Mouse (Mus musculus): ENCODE results near the gene Slit3.
A peak's percentile ranks its signal among the peaks of the same experiment; 100 is the strongest.

Slit3 gene

DNA sequence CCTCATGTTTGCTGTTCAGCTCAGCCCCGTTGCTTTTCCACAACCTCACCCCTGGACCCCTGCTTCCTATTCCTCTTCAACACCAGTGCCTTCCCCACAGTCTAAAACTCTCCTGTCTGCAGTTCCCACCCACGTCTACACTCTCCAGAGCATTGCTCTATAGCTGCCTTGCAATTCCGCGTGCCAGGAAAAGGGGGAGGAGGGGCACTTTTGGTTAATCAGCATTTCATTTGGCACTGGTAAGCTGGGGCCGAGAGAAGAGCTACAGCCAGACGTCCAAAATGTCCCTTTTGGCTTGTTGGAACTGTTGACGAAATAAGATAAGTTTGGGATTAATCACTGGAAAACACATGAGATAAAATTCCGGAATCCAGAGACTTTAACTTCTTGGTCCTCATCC is 274.4 kb downstream of the Slit3 start:
- DNase-seq (ENCODE audit: low spot score in 2 of 2), result no peak

DNA sequence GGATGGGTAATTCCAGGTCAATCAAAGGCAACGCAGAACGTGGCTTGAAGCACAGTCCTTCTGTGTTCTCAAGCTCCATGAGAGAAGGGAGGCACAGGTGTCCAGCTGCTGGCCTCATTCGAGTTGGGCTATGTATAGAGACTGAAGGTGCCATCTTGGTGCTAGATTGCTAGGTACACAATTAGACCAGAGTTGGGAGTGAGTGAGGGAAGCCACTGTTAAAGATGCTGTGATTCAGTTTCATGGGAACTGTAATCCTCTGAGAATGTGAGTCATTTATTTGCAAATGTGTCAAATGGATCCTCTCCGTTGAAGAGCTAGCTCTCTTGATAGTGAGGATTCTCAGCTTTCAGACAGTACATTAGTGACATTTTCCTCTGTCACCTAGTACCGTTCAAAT is 277.3 kb downstream of the Slit3 start:
- DNase-seq (ENCODE audit: low spot score in 2 of 2), result no peak

DNA sequence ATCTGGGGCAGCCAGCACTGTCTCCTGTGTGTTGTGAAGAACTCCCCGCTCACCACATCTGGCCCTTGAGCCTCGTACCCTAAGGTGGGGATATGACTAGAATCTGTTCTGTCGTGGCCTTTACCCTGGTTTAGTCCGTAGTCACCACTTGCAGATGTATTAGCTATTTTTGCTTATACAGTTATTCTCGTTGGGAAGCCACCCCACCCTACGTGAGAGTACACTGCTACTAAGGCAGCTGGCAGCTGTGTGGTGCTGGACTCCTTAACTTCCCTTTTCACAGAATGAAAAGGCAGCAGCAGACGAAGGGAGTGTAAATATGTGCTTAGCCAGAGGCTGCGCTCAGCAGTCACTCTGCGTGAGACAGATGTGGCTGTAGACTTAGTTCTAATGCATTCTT is 282.5 kb downstream of the Slit3 start:
- DNase-seq (ENCODE audit: low spot score in 2 of 2), result no peak

DNA sequence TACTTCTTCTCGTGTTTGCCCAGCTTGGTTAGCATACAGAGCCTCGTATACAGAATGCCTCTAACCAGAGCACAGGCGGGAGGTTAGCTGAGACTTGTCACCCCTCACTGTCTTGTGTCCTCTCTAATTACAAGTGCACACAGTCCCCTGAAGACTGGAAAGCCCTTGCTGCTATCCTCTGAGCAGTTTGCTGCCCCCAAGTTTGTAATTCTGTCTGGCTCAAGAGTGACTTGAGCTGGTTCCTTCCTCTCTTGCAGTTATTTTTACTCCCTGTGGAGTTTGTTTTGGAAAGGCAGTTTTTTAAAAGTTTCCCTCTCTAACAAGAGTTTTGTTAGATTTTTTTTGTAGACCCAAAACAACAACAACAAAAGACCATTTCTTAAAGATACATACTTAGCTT is 285.0 kb downstream of the Slit3 start:
- no peak for DNase-seq (ENCODE audit: low spot score in 2 of 2)

DNA sequence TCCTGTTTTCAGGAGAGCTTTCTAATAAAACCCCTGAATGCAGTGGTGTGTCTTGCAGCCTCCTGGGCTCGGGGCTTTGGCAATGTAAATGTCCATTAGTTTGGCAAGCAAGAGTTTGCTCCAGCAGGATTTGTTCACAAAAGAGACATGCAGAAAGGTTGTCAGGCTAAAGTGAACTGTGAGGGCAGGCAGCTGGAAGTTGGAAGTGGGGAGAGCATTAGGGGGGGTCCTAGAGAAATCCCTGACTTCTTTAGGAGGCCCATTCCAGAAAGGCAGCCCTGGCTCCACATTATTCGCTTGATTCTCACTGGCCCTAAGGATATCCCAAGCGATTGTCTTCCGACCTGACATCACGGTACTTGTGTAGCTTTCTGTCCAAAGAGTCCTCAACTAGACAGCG is 285.5 kb downstream of the Slit3 start:
- no peak for DNase-seq (ENCODE audit: low spot score in 2 of 2)

DNA sequence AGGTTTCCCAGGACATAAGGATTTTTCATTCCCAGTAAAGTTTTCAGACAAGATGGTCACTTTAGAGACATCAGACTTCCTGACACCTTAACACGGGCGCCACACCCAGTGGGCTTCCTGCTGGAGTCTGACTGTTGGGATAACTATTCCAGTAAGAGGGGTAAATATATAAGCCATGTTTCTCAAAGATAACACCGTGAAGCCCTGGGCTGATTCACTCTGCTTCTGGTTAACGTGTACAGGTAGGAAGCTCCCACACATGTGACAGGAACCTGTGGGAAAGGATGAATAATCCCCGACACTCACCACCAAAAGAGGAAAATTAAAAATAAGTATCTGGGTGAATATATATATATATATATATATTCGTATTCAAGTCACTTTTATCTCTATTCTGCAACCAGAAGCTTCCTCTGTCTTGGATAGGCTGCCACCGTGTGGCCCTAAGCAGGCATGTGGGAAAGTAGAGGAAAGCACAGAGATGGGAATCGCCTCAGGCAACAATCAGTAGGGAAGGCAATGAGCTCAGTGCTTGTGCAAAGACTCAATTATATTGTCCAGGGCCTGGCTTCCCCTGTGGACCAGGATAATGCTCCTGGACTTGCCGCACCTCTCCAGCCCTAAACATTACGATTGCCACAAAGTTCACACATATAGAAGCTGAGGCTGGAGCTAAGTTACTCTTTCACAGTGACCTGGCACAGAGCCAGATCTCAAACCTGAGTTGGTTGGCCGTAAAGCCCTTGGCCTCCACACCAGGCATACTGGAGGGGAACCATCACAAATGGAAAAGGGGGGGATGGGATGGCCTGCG is 286.5 kb downstream of the Slit3 start:
- peak; percentile 50 to 56 for DNase-seq (ENCODE audit: low spot score in 2 of 2)

DNA sequence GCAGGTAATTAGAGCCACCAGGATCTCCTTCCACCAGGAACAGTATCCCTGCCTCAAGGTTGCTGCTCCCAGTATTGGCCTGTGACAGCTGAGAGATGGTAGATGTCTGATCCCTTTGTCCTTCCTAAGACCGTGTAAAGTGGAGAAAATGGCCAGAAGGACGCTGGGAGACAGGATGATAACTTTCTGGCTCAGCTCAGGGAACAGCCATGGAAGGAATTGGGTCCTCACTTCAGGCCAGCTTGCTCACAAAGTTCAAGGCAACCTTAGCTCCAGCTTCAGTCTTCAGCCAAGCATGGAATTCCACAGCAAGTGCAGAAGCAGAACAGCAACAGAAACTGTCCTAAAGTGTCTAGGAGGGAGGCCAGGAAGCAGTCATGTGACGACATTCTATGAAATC is 289.4 kb downstream of the Slit3 start:
- no peak for DNase-seq (ENCODE audit: low spot score in 2 of 2)

DNA sequence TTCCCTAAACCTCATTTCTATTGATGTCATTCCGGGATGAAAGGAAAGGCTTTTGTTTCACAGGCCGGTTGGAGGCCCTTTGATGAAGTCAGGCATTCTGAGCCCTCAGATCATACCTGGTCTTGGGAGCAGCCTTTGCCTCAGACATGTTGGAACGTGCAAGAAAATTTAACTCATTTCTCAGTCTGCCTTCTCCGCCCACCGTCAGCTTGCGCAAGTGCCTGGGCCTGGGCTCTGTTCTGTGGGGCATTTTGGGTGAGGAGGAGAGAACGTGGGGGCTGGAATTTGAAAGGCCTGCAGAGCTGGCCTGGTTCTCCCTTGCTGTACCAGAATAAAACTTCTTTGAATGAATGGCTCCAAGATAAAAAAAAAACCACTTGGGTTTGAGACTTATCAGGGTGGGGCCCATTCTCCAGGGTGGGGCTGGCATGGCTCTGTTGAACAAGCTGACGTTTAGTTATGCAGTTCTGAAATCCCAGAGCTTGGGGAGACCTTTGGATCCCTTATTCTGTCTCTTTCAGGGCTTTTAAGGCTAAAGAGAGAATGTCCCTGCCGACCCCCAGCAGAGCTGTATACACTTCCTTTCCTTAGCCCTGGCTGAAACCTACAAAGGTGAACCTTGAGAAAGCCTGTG is 294.9 kb downstream of the Slit3 start:
- DNase-seq (ENCODE audit: low spot score in 2 of 2), result peak in 1 of 2 experiments; percentile 16

DNA sequence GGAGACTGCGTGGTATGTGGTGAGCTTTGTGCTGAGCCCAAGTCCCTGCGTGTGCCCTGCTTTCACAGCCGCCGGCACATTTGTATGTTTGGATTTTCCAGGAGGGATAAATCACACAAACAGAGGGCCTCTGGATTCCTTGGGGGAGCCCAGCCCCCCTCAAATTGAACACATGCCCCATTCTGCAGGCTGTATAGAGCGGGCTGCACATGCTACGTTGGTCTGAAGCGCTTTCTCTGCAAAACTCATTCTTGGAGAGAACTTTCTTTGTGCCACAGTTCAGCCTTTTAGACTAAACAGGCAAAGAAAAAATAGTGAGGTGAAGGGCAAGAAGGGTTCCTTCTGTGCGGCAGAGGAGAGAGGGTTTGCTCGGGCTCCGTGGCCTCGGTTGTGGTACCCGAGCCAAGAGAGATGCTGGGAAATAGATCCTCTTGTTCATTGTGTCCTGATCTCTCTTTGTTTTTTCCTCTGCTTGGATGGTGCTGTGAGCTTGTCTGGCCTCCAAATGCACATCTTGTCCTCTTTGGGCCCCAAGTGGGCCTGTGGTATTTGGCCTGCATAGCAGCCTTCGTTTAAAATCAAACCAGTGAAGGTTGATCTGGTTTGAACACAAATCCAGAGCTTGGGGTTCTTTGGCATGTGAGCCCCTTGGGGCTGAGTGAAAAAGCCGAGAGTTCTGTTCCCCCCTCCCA is 295.5 kb downstream of the Slit3 start:
- DNase-seq (ENCODE audit: low spot score in 2 of 2), result no peak

DNA sequence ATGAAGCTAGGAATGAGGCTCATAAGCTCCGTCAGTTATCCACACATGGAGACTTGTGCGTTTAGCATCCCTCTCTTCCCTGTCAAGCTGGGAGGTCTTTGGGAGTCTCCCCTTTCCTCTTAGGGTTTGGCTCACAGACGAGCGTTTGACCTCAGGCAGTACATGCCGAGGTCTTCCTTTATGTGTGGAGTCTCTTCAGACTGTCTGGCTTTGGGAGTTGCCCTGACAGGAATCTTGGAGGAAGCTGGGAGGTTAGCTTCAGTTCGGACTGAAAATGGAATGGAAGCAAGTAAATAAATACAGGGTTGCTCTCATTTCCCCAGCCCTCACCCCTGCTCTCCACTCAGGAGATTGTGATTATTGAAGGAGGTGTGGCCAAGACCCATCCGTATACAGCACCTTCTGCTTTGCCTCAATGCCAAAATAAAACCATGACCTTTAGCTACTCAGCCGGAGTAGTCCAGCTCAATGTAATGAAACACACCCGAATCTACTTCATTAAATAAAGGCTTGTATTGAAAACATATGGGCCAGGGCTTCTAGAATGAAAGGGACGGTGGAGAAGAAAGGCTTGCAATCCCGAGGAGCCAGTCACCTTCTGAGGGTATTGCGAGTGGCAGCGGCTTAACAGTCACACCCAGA is 297.0 kb downstream of the Slit3 start:
- no peak for DNase-seq (ENCODE audit: low spot score in 2 of 2)

DNA sequence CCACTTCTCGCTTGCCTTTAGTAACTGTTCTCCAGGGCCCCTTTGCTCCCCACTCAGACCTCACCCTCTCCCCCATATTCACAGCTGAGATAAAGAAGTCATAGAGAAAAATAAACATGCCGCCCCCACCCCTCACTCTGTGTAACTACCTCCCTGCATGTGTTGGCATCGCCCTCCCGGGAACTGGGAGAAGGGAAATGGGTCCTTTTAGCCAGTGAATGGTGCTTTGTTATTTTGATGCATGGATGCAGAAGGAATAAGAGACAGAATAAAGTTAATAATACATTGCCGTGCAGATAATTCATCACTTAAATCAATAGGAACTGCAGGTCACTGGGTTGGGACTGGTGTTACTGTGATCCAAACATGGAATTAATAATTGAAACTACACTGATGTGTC is 298.0 kb downstream of the Slit3 start:
- no peak for DNase-seq (ENCODE audit: low spot score in 2 of 2)

DNA sequence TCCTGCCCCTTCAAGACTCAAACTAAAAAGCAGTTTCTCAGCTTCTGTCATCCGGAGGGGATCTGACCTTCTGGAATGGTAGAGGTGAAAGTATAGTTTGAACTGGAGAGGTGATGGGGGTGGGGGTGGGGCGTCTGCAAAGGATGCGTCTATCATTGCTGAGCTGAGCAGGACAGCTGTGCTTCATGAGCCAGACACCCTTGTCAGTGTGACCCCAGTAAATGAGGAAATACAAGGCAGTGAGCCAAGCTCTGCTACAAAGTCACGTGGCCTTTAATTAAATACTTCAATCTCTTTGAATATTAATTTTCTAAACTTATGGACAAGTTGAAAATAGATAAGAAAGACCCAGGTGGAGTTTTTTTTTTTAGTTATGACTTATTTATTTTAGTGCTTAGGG is 300.7 kb downstream of the Slit3 start:
- no peak for DNase-seq (ENCODE audit: low spot score in 2 of 2)

DNA sequence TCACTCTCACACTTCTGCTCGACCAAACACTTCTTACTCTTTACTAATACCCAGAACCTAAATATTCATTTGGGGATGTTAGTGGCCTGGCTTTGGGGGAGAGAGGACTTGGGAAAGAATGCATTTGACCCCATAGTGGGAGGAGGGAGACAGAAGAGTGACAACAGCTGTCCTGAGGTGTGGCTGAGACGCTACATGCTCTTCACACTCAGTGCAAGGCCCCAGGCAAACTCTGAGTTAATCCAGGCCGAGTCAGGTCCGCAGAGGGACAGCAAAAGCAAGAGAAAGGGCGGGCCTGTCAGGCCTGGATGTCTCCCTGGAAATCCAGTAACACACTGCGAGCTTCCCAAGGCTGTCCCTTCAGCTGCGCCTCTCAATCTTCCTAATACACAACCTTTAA is 307.0 kb downstream of the Slit3 start:
- no peak for DNase-seq (ENCODE audit: low spot score in 2 of 2)

DNA sequence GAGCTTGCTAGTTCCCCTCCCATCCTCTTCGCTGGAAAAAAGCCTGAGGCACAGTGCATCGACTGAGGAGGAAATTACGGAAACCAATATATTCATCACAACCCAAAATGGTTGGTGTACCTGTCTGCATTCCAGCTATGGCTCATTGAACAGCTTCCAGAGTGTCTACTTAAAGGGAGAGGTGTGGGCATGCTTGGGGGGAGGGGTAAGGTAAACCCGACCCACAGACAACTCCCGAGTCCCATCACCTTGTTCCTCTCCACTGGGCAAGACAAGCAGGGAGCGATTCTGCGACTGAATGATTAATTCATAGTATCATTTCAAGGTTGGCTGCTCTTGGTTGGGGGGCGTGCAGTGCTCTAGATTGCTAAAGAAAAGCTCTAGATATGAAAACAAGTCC is 310.1 kb downstream of the Slit3 start:
- no peak for DNase-seq (ENCODE audit: low spot score in 2 of 2)

DNA sequence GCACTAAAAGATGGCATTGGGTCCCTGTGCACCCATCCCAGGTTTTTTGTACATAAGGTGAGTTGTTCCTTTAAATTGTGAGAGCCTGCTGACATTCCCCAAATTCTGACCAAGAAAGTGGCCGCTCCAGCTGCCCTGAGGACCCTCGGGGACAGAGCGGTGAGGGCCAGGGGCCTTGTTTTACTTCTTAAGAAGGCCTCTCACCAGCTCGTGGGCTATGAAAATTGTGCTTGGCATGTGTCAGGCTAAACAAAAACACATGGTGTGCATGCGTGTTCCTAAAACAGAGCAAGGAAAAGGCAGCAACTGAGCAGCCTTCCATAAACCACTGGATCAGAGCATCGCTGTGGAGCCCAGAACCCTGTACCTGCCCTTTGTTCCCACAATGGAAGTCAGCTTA is 316.5 kb downstream of the Slit3 start:
- no peak for DNase-seq (ENCODE audit: low spot score in 2 of 2)

DNA sequence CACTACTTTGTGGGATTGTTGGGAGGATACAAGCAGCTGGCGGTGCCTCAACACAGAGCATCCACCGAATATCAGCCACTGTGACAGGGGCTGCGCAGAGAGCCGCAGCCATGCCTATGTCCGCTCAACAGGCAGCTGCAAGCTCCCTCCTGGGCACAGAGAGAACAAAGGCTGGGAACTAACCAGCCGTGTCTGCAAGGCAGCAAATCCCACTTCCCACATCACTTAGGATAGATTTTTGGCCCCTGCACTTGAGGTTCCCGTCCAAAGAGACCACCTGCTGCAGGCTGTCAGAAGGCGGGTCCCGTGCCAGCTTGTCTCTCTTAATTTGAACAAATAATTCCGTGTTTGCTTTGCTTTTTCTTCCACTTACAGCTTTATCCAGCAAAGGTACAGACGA is 319.2 kb downstream of the Slit3 start:
- DNase-seq (ENCODE audit: low spot score in 2 of 2), result no peak

DNA sequence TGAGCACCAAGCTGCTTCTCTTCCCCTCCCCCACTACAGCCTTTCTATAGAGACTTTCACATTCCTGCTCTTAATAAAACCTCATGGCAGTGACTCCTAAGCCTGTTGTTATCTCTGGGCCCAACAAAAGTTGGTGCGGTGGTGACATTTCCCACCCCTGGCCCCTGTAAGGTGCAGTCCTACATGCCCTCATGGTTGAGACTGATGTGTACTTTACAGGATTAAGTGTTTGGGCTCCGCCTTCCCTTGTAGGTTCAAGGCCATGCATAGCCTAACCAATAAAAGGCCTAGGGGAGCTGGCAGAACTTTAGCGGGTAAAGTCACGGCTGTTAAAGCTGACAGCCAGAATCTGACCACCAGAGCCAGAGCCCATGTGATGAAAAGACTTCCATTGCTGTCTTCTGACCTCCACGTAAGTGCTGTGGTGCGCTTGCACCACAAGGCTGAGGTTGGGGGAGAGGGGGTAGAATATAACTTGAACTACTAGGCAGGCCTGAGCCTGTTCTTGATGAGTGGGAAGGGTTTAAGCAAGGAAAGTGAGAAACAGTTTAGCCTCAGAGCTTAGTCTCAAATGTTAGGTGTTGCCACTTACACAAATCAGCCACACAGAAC is 323.6 kb downstream of the Slit3 start:
- DNase-seq (ENCODE audit: low spot score in 2 of 2), result no peak

DNA sequence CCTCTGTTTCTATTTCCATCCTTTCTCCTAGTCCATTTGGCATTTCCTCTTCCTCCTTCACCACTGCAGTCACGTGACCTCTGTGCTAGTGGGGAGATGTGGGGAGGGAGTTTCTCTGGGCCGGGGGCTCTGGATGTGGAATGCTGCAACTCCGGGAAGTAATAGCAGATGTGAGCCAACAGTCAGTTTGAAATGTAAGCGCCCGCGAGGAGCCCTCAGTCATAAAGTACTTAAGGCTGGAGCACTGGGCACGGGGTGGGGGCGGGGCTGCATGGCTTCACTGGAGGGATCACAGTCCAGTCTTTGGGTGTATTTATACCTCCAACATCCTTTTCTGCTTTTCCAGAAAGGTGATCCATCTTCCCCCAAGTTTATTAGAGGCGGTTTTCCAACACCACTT is 326.9 kb downstream of the Slit3 start:
- no peak for DNase-seq (ENCODE audit: low spot score in 2 of 2)

DNA sequence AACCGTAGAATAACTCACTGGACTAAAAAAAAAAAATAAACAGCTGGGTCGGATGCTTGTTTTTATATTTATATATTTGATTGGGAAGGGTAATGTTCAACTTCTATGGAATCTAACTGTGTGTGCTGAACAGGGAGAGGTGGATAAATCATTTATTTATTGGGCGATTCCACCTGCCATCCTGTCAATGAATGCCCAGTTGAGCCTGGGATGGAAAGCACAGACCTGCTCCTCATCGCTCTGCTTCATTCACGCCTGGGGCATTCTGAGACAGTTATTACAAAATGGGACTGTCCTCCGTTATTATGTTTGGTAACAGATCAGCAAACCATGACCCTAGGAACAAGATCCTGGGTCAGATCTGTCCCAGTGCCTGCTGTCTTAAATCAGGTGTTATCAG is 328.2 kb downstream of the Slit3 start:
- DNase-seq (ENCODE audit: low spot score in 2 of 2), result no peak

DNA sequence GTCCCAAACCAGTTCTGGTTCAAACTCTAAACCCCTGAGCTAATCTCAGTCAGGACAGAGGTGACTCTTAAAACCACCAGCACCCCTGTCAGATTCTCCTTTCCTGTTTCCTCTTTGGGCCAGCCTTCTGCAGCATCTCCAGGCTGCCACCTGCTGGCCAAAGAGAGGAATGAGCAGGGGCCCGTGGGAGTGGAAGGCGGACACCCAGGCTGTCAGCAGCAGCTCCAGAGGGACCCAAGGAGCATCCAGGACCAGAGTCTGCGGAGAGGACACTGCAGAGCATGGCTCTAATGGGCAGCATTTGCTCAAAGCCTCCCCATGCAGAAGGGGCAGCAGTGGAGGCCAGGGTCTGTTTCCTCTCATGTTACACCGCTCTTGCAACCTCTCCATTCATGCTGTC is 330.6 kb downstream of the Slit3 start:
- DNase-seq (ENCODE audit: low spot score in 2 of 2), result peak; percentile 61 to 64

DNA sequence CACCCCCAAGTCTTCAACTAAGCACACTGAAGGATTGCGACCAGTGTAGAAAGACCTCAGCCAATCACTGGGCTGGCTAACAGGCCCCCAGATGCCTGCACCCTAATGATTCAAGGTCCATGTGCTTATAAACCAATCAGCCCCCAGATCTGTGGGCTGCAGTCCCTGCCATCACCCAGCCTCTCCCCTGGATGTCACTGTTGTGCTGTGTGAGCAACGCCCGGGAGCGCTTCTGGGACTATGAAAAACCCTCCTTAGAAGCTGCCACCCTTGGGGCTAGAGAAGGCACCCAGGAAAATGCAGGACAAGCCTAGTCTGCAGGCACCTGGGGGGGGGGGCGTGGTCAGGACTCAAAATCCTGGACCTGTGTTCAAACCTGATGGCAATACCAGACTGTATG is 331.4 kb downstream of the Slit3 start:
- peak in 1 of 2 experiments; percentile 27 for DNase-seq (ENCODE audit: low spot score in 2 of 2)

DNA sequence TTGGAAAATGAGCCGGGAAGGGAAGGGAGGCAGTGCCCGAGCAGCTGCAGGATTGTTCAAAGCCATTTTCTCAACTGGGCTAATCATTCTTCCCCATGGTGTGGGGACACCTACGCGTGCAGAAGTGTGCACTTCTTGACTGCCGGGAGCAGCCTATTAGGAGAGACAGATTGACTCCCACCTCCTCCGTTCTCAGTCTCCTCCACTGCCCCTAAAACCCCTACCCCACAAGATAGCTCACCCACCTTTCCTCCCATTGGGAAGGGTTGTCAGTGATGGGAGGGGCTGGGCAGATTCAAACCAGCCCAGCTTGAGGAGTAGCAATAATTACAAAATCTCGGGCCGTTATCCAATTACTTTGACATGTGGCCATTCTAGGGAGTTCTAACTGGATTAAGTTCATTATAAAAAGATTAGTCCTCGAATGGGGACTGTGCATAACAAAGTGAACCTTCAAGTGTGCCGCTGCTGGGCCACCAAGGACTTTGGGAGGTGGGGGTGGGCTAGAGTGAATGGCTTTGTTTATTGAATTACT is 333.2 kb downstream of the Slit3 start:
- no peak for DNase-seq (ENCODE audit: low spot score in 2 of 2)

All from frontal cortex, postnatal 25 days (tissue).